Mouse (Mus musculus): ENCODE results near the gene Pcdh7.

- TF ChIP-seq CTCF (IDR thresholded peaks at IDR 0.05; ENCODE audit: insufficient read depth, low read depth, low read length) (no peak), POLR2A (IDR thresholded peaks at IDR 0.05; ENCODE audit: insufficient read depth, low read depth, low read length) (no peak)
Observed at GRCm38 (mm10) chr5:57963792-57964191, 246.0 kb downstream of the Pcdh7 start.
